Mouse (Mus musculus) 416B (cell line): ENCODE measurements around the gene Kat5.

Experiments used
- DNase-seq: peaks from one replicate; pipeline ENCODE4 v3.0.0; 2011; ENCODE audit warnings: low read depth

The Kat5 gene

DNA sequence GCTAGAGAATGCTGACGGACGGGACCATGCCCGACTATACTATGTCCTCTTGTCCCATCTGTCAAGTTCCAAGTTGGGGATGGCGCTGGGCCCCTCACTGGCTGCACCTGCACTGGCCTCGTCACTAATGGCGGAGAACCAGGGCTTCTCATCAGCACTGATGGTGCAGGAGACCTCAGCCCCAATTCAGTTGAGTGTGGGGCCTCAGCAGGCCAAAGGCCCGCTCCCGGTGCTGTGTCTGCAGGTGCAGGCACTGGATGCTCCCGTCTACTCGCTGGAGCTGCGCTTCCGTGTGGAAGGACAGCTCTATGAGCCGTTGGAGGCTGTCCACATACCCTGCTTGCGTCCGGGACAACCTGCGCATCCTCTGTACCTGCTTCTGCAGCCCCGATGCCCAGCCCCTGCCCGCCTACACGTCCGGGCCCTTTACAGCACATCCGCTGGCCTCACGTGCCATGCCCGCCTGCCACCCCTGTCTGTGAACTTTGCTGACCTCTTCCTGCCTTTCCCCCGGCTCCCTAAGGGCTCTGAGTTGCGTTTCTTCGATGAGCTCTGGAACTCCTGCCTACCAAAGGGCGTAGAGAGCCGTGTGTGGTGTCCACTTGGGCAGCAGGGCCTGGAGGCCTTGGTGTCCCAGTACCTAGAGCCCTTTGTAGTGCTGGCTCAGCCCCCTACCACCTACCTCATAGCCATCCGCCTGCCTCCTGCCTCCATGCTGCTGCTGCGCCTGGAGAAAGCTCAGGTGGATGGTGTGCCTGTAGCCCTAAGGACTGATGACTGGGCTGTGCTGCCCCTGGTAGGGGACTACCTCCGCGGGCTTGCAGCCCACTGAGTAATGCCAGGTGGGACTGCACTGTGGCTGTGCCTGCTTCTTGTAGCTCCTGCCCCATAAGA is 39.4 kb downstream of the Kat5 start:
- DNase-seq = no peak

GRCm38 (mm10) chr19:5569521-5569920 is 40.5 kb downstream of the Kat5 start:
- DNase-seq = no peak

DNA sequence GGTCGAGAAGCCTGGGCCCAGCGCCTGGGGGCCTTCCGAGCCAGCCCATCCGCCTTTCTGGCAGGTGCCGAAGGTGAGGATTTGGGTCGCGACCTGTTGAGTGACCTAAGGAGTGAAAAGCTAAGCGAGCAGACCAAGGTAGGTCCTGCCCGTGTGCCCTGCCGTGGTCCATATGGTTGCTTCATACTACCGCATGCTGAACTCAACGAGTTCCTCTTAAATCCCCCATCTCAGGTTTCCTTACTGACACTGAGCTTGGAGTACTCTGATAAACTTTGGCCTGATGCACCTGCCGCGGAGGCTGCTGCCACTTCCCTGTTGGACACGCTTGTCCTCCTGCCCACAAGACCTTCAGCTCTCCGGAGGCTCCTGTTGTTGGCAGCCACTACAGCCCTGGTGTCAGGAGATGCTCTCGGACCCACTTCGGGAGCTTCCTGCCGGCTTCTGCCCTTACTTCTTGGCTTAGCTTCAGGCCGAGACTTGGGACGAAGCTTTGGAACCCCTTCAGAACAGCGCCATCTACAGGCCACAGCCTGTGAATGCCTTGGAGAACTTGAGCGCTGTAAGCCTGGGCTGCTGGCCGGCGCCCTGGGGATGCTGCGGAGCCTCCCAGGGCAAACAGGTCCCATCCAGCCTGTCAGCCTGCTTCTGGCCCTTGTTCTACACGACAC is 41.4 kb downstream of the Kat5 start:
- peak; percentile 95 for DNase-seq

DNA sequence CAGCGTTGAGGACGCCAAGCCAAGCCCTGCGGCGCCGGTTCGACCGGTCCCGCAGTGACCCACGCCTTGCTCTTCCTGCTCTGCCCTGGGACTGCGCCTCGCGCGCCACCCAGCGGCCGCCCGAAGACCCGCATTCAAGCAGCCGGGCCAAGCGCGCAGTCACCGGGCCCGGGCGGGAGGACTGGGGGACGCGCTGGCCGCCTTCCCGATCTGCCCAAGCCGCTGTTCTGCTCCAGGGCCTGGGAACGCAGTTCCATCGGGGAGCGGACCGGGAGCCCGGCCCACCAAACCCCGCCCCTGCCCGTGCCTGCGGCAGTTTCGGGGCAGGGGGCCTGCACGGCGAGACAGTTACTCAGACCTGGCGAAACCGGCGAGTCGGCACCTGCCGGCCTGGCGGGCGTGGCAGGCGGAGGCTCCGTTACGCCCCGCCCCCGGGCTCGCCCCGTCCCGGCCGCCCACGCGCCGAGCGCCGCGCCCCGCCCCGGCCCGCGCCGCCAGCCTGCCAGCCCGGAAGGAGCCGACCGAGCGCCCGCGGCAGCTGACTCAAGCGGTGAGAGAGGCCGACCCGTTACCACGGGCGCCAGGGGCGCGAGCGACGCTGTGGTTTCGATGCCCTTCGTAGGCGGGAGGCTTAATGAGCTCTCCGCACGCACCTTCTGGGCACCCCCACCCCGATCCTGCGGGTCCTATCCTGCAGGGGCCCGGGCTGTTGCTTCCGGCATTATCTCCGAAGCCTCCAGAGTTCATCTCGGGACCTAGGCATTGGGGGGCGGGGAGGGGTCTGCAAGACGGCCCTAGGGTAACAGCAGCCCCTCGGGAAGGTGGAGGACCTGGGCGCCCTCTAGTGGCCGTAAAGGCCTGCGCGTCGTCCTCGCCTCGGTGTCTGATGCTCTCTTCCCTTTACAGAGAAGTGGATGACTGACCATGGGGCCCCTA is 42.2 kb downstream of the Kat5 start, which contains the start of gene Ap5b1:
Gene Ap5b1 (plus strand): TSS at position 492 of the 936 bp plus-strand sequence.
- peak; percentile 90 for DNase-seq

DNA sequence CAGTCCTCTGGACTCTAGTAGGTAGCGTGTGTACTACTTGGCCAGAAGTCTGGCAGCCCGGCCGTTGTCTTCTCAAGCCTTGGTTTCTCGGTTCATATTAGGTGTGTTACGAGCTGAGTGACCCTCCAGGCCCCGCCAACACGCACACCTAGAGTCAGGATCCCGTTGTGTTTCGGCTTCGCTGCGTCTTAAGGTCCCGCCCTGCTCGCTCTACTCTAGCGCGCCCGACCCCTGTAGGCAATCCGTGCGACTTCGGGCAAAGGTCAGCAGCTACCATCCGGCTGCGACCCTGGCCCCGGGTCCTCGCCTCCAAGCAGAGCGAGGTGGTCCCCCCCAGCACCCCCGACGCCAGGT is 42.9 kb downstream of the Kat5 start:
- no peak for DNase-seq

DNA sequence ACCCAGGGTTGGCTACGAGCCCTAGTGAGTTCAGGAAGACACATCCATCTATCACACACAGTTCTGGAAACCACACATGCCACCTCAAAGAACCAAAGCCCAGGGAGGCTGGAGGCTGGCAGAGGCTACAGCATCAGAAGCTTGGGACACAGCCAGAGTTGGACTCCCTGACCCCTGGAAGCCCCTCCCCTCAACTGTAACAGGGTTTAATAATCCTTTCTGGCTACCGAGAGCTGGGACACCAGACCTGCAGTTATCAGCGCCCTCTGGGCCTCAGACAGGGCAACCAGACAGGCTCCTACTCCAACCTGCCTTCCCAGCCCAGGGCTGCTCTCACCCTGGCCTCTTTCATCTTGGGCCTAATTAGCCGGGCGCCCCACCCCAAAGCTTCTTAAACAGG is 43.7 kb downstream of the Kat5 start:
- peak; percentile 33 for DNase-seq

- DNase-seq = no peak
Measured at GRCm38 (mm10) chr19:5562776-5563175, 47.3 kb downstream of the Kat5 start.

DNA sequence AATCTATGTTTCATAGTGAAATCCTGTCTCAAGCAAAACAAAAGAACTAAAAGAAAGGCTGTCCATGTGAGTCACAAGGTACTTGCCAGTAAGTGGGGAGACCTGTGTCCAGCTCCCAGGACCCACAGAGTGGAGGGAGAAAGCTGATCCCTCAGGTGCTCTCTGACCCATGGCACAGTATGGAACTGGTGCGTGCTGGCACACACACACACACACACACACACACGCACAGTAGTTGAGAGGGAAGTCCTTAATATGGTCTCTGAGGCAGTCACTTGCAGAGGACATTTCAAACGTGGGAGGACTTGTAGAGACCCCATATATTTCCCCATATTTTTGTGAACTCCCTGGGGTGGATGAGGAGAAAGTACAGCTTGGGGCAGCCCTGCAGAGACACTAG is 48.2 kb downstream of the Kat5 start:
- DNase-seq = no peak

GRCm38 (mm10) chr19:5561252-5561790 is 48.7 kb downstream of the Kat5 start:
- no peak for DNase-seq

- DNase-seq = no peak
Measured at GRCm38 (mm10) chr19:5560457-5561041, 49.5 kb downstream of the Kat5 start, which contains the start of gene Ovol1. TSS of gene Ovol1 (minus strand) at chr19:5560646.

- DNase-seq = no peak
Measured at GRCm38 (mm10) chr19:5559631-5560456, 50.2 kb downstream of the Kat5 start.

DNA sequence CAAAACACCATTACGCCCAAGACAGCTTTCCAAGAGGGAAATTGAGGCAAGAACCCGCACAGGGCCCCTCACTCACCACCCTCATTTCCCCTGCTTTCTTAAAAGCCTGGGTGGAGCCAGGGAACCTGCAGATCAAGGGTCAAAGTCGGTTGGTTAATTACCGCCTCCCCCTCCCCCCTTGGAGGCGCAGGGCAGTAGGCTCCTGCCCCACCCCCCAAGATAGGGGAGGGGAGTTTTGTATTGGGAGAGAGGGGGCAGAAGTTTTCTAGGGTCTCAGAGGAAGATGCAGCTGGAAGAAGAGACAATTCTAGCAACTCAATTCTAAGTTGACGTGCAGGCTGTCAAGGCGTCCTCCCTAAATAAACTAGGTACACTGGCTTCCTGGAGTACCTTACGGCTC is 50.8 kb downstream of the Kat5 start:
- no peak for DNase-seq

DNA sequence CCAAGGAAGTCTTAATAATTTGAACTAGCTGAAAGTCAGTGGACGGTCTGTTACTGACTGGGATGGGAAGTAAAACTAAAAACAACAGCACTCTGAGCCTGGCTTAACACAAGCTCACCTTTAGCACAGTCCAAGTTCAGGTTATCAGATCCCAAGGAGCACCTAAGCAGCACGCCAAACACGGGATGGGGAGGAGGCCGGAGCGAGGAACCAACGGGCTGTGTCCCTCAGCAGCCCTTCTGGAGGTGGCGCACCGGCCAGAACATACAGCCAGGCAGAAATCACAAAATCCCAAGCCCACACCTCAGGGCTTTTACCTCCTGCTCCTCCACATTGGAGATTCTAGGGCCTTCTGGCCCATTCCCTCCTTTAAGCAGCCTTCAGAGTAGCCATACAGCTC is 51.3 kb downstream of the Kat5 start:
- DNase-seq = no peak

GRCm38 (mm10) chr19:5558169-5558568 is 51.9 kb downstream of the Kat5 start:
- DNase-seq = no peak

DNA sequence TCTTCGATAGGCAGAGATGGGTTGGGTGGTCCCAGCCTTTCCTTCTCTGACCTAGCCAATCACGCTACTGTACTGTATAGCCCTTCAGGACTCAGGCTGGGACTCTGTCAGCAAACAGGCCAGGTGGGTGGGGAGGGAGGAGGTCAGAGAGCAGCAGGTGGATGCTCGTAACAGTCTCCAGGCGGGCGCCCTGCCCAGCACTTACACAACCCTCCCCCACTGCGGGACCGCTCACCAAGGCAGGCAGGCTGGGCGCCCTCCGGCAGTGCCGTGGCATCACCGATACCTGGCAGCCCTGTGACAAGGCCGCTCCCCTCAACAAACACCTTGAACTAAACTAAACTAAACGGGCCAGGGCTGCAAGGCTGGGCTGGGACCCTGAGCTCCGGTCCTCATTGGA is 55.8 kb downstream of the Kat5 start:
- no peak for DNase-seq

- DNase-seq = no peak
Measured at GRCm38 (mm10) chr19:5553802-5554201, 56.2 kb downstream of the Kat5 start.
